Mouse (Mus musculus): ENCODE results near the gene Elovl5.

Elovl5 gene

DNA sequence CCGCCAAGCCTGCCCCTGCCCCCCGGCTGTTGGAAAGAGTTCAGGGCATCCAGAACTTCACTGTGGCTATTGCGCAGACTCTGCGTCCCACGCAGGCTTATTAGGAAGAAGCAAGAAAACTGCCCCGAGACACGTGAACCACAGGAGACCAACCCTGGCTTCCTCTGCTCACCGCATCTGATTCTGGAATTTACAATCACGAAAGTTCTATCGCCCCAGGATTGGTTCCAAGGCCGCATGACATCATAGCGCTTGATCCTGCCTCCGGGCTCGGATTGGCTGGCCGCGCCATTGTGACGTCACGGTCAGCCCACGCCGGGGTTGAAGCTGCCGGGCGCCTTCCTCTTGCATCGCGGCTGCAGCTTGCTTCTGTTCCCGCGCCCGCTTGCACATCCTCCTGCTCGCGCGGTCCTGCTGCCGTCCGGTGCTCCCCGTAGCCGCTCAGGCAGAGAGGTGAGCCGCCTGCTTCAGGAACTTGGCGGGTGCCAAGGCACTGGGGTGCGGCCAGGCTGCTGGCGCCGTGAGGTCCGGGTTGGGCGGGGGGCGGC is at the start of gene Elovl5:
Elovl5 (plus strand) TSS at position 291 of the 548 bp plus-strand sequence.
- peak; percentile 87 for DNase-seq (ENCODE audit: low spot score)

- no peak for DNase-seq (ENCODE audit: low spot score)
Observed at GRCm38 (mm10) chr9:77891501-77891900, 25.7 kb upstream of the Elovl5 start.

DNA sequence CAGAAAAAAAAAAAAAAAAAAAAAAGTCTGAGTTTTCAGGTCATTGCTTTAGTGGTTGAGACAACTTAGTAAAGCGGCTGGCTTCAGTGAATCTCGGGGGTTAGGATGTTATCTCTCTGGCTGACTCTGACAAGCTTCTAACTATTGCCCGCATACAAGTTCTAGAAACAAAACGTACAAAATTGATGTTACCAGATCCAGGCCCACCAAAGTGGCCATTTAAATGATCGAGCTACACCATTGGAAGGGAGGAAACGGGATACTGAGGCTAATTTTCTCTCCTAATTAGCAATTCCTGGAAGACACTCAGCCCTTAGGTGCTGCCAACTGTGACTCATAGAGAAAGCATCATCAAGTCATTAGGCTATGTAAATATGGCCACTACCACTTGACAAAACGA is 18.6 kb upstream of the Elovl5 start:
- DNase-seq (ENCODE audit: low spot score): no peak

DNA sequence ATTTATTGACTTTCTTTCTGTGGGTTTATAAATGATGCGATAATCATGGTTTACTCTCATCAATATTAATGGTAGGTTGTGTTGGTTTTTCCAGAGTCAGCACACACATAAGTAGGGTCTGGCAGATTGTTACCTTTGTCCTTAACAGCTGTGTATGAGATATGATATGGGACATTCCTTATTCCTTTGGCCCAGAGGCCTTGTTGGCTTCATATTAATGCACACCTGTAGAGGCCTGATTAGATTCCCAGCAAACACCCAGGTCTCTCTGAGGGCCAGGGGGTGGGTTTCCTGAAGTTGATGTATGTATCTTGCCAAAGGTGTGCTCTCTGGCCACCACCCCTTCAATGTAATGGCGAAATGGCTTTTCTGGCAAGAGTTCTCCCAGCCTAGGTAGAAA is 13.0 kb upstream of the Elovl5 start:
- DNase-seq (ENCODE audit: low spot score): no peak

- DNase-seq (ENCODE audit: low spot score): no peak
Observed at GRCm38 (mm10) chr9:77909572-77910269, 7.4 kb upstream of the Elovl5 start.

DNA sequence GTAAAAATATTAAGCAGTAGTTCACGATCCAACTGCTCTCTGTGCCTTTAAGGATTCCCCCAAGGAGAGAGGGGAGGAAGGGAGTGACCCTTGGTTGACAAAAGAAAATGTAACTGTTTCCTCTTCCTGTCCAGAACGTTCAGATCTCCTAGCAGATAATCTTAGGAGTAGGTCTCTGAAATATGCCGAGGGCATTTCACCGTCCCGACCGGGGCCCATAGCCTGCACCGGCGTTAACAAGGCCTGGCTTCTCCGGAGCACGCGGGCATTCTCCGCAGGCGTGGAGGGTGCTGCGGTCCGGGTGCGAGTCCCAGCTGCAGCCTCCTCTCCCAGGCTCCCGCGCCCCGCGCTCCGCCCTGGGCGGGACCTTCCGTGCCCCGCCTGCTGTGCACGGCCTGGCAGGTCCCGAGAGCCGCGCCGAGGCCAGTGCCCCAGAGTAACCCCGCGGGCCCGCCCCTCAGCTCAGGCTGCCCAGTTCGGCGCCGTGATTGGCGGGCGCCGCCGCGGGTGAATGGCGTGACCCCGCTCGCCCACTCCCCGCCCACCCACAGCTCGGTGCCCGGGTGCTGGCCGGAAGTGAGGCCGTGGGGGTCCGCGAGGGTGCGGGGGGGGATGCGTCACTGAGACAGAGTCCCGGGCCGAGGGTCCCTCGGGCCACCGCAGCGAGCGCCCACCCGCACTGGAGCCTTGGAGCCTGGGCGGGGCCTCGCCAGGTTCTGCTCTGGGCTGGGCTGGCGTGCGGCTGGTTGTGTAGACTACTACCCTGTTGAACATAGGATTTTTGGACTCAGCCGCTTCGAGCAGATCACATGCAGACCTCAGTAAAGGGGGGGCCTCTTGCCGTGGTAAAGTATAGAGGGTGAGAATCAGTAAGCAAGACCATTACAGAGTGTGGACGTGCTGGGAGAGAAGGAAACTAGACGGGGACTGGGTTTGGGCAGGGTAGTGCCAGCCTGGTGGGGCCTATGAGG is 6.6 kb upstream of the Elovl5 start:
- DNase-seq (ENCODE audit: low spot score): peak; percentile 83

DNA sequence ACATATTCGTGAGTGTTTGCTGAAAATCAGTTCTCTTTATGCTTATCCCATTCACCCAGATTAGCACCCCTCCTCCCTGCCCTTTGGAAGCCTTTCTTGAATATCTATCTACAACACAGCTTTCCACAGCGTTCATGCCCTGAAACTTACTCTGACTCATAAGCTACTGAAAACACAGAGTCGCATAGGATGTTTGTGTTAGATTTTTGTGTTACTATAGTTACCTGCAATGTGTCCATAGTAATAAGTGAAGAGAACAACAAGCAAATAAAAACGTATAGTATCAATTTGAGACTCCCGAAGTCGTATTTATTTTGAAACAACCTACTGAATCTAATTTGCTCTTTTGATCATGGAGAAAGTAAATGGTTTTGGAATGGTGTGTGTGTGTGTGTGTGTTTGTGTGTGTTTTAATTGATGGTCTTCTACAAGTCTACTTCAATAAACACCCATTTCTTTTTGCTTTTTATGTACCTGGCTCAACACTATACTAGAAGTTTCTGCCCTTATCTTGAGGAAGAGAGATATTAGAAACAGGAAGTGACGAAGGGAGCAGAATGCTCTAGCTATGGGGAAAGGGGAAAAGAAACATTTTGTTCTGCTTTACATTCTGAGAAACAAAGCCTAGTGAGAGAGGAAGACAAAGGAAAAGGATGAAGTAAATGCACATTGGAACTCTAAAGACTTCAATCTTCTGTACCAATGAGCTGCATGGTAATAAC is 5.5 kb upstream of the Elovl5 start:
- no peak for DNase-seq (ENCODE audit: low spot score)

DNA sequence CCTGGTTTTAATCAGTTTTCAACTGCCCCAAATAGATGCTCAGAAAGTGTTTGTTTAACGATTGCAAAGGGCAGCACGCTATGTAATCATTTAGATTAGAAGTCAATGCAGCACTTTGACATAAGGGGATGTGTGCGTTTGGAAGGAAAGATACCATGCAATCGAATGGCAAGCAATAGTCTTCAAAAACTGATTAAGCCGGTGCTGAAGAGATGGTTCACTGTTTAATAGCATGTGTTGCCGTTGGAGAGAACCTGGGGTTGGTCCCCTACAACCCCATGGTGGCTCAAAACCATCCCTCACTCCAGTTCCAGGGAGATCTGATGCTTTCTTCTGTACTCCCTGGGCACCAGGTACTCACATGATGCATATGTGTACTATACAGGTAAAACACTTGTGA is 4.9 kb upstream of the Elovl5 start:
- no peak for DNase-seq (ENCODE audit: low spot score)

GRCm38 (mm10) chr9:77914616-77915015 is 2.5 kb upstream of the Elovl5 start:
- no peak for DNase-seq (ENCODE audit: low spot score)

DNA sequence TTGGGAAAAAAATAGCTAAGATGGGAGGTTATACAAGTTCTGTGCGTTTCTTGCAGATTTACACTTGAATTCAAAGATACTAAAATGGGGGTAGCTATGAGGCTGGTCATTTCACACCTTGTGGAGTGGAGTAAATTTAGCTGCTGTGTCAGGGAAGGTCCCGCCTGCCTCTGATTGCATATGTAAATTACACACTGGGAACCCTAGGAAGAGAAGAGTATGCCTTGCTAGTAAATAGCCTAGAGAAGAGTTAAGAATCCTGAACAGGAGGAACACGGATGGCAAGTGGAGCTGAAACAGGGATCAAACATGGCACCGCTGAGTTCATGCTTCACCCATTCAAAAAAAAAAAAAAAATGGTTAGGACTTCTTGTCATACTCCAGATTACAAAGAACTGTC is 1.4 kb upstream of the Elovl5 start:
- no peak for DNase-seq (ENCODE audit: low spot score)

DNA sequence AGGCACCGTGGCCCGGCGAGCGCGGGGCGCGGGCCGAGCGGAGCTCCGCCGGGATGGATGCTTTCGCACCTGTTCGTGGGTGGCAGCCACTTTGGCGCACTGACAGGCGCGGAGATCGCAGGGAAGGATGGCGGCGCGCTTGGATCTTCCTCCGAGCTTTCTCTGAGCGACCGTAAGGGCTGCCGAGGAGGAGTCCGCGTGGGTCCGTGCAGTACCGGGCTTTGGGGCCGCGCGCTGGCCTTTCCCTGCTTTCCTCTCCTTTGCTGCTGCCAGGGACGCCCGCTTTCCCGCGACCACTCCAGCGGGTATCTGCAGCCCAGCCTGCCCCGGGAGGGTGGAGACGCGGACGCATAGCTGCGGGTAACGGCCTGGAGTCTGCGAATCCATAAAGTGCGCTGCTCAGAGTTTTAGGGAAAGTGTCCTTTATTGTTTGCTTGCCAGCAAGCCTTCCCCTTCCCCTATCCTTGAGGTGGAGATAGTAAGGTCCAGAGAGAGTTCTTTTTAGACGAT is 513 bp downstream of the Elovl5 start:
- DNase-seq (ENCODE audit: low spot score): no peak

GRCm38 (mm10) chr9:77918211-77918610 is 1.0 kb downstream of the Elovl5 start:
- DNase-seq (ENCODE audit: low spot score): no peak

GRCm38 (mm10) chr9:77918961-77919670 is 2.0 kb downstream of the Elovl5 start:
- no peak for DNase-seq (ENCODE audit: low spot score)

- no peak for DNase-seq (ENCODE audit: low spot score)
Observed at GRCm38 (mm10) chr9:77920481-77920880, 3.3 kb downstream of the Elovl5 start.

- DNase-seq (ENCODE audit: low spot score): no peak
Observed at GRCm38 (mm10) chr9:77921366-77922260, 4.4 kb downstream of the Elovl5 start.

- DNase-seq (ENCODE audit: low spot score): no peak
Observed at GRCm38 (mm10) chr9:77923774-77924173, 6.6 kb downstream of the Elovl5 start.

DNA sequence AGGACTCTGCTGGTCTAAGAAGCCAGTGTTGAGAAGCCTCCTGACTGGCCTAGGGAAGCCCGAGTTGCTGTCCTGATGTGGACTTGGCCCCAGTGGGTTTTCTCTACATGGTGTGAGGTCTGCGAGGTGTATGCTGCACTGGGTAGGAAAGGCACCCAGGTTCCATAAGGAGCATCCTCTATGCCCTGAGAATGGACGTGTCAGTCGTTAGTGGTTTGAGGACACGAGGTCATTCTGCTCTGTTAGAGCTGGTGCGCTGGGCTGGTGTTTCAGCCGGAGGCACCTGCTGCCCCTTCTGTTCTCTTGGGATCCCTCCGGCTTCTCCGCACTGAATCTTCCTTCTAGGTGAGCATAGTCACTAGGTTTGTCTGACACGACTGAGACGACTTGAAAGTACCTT is 7.0 kb downstream of the Elovl5 start:
- DNase-seq (ENCODE audit: low spot score): no peak

DNA sequence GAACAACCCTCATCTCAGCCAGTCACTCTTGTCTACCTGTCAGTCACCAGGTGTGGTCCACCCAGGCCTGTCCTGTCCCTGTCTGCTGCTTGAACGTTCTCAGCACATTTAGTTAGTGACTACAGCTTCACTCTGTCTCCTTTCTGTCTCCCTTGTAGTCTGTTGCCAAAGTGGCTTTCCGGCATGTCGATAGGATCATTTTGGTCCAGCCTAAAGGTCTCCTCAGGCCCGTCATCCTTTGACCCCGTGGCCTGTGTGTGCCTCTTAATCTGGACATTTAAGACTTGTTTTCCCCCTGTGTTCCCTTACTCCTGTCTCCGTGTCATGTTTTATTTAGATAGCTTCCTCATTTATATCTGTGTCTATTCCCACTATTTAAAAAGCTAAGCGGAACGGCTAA is 9.0 kb downstream of the Elovl5 start:
- no peak for DNase-seq (ENCODE audit: low spot score)

DNA sequence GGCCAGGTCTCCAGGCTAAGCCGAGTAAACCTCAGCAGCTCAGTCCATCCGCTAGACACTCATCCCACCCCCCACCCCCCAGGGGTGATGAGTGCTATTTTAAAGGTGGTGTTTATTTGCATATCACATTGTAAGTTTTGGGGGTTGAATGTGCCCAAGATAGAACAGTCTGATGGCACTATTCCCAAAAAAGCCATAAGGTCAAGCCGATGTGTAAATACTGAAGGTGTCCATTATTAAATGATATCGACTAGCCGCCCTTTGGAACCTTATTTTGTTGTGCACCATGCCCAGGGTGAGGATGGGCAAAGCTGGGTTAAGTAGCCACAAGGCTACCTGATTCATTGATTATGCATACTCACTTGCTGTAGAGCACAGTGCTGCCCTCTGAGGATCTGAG is 9.7 kb downstream of the Elovl5 start:
- DNase-seq (ENCODE audit: low spot score): no peak

DNA sequence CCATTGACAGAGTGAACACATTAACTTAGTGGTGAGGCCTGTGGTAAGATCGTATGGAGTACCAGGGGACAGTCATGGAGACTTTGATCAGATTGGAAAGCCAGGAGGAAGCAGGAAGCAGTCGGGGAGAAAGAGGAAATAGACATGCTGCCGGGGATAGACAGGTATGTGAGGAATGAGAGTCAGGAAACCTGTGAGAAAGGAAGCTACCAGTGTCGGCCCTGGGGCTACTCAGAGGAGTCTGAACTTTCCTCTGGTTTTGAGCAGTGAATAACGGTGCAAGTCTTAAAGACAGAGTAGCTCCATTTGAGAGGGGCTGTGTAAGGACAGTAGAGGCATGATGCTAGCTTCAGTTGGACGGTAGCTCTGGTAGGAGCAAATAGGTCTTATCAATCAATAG is 10.3 kb downstream of the Elovl5 start:
- no peak for DNase-seq (ENCODE audit: low spot score)

Data from c-Kit-positive CD71-positive TER-119-positive erythroid progenitor cells, embryonic 14.5 days (primary cell).